Mouse (Mus musculus) urinary bladder, adult 2 months (tissue): ENCODE results near the gene Gm21188. TPM values are rescaled to one million over a fixed set of nuclear protein-coding genes. Genes with fewer than 3 reads are reported as not detected.
"Not testable (repeated sequence)": the region's sequence is repeated elsewhere in the genome, so short reads cannot be mapped to it uniquely, and the experiment has no call there.

Experiments
- DNase-seq: peaks from one replicate; pipeline ENCODE4 v3.0.0; 2022; ENCODE audit warnings: low spot score
- polyA plus RNA-seq: library from polyadenylated mRNA; depleted of rRNA; stranded (reverse); fragments of >200 nt; gene quantifications from 2 replicates; pipeline ENCODE4 v1.2.3, GENCODE M21; 2012; rRNA removed

Gene Gm21188
- polyA plus RNA-seq, 1 experiment, result 4.4 TPM

- not testable (repeated sequence) for DNase-seq
Observed at GRCm38 (mm10) chr13:120026911-120027310, 25.1 kb downstream of the Gm21188 start, which contains the start of gene Gm36079. Gene Gm36079, minus strand, starts transcription at chr13:120027011.

DNA sequence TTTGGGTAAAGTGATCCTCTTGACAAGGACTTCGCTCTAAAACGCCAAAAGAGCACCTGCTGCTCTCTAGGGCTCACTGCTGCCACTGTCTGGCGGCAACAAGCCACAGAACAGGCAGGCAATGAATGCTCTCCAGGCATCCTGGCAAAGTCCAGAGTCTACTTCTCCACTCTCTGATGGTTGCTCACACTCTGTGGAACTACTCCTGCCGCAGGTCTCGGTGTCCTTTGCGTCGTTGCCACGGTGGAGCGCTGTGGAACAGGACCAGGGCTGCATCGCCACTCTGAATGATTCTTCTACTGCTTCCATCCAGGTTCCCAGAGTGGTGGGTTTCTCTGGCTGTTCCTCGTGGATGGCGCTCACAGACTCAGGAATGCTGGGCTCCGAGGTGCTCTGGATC, 25.6 kb downstream of the Gm21188 start:
- not testable (repeated sequence) for DNase-seq

GRCm38 (mm10) chr13:120025576-120025975, 26.4 kb downstream of the Gm21188 start:
- DNase-seq, result not testable (repeated sequence)

- DNase-seq, result not testable (repeated sequence)
Observed at GRCm38 (mm10) chr13:120025004-120025403, 27.0 kb downstream of the Gm21188 start.

GRCm38 (mm10) chr13:120024581-120024980, 27.4 kb downstream of the Gm21188 start:
- not testable (repeated sequence) for DNase-seq

DNA sequence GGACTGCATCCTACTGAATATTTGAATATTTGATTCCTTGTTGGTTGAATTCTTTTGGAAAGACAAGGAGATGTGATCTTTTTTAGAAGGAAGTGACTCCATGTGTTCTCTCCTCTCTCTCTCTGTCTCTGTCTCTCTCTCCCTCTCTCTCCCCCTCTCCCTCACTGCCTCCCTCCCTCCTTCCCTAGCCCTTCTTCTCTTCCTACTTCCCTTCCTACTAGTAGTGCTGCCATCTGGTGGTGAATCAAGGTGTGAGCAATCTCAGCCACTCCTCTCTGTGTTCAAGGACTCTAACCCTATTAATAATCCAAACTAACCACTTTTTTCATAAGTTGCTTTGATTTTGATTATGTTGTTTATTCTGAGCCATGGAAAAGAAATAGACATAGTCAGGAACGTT, 30.5 kb downstream of the Gm21188 start:
- not testable (repeated sequence) for DNase-seq

- not testable (repeated sequence) for DNase-seq
Observed at GRCm38 (mm10) chr13:120015348-120016007, 36.5 kb downstream of the Gm21188 start.

- not testable (repeated sequence) for DNase-seq
Observed at GRCm38 (mm10) chr13:120013962-120014361, 38.0 kb downstream of the Gm21188 start.

DNA sequence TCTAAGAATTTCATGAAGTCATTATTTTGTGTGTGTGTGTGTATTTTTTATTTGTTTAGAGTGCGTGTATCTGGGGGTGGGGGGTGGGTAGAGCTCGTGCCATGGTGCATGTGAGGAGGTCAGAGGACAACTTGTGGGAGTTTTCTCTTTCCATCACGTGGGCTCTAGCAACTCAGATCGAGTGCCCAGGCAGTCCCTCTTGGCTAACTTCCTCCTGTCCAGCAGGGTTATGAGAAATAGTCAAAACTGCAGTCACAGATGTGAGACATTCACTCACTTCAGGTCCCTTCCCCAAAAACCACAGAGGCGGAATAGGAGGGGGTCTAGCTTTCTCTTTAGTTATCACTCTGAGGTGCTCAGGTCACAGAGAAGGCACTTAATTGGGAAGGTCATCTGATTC, 38.5 kb downstream of the Gm21188 start:
- not testable (repeated sequence) for DNase-seq

- not testable (repeated sequence) for DNase-seq
Observed at GRCm38 (mm10) chr13:120010068-120010467, 41.9 kb downstream of the Gm21188 start.

- DNase-seq, result not testable (repeated sequence)
Observed at GRCm38 (mm10) chr13:119999215-119999614, 52.8 kb downstream of the Gm21188 start.

GRCm38 (mm10) chr13:119998442-119999086, 53.4 kb downstream of the Gm21188 start:
- not testable (repeated sequence) for DNase-seq

- not testable (repeated sequence) for DNase-seq
Observed at GRCm38 (mm10) chr13:119991917-119992496, 60.0 kb downstream of the Gm21188 start.

DNA sequence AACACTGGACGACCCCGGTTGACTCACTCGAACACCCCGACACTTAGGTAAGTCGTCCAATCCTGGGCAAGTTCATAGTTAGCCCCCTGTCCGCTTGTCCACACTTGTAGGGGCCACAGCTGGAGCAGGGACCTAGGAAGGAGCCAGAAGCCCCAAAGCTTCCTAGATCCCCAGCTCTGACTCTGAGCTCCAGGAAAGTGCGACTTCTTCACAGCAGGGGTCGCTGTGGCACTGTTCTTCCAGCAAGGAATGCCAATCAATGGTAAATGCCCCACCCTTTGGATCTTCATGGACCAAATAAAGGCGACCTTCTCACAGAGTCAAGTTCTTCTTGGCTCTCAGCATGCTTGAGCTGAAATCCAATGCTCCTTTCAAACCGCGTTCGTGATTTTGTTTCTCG, 60.7 kb downstream of the Gm21188 start:
- DNase-seq, result not testable (repeated sequence)

Other genes with a start within 250 kb of the Gm21188 start
- not detected in 2 replicates for gene AF067063, start 222.0 kb downstream of the Gm21188 start, polyA plus RNA-seq
- 0.15 and 0.22 TPM in 2 replicates for gene D13Ertd608e, start 216.2 kb downstream of the Gm21188 start, polyA plus RNA-seq
- not detected in 2 replicates for gene Tcstv1, start 157.4 kb downstream of the Gm21188 start, polyA plus RNA-seq
- gene Gm21761, start 122.9 kb downstream of the Gm21188 start, polyA plus RNA-seq, result not detected in 2 replicates
- gene B020031M17Rik, start 101.4 kb downstream of the Gm21188 start, polyA plus RNA-seq, result not detected in 2 replicates
- not detected in 2 replicates for gene Gm36079, start 25.2 kb downstream of the Gm21188 start, polyA plus RNA-seq
- gene Gm20767, start 88.1 kb upstream of the Gm21188 start, polyA plus RNA-seq, result not detected in 2 replicates
- not detected in 2 replicates for gene Gm21818, start 120.2 kb upstream of the Gm21188 start, polyA plus RNA-seq
- not detected in 2 replicates for gene Gm21762, start 163.8 kb upstream of the Gm21188 start, polyA plus RNA-seq
- not detected in 2 replicates for gene Gm21731, start 186.9 kb upstream of the Gm21188 start, polyA plus RNA-seq
- gene AF067061, start 210.9 kb upstream of the Gm21188 start, polyA plus RNA-seq, result not detected in 2 replicates
- 0.91 and 0.99 TPM in 2 replicates for gene BC147527, start 248.2 kb upstream of the Gm21188 start, polyA plus RNA-seq